Mouse (Mus musculus) brain, embryonic 14.5 days (tissue): Measurements from ENCODE around the gene Tbcc.

Experiments
- CTCF ChIP-seq: fragments of 200-500 bp; IDR thresholded peaks from 2 replicates; pipeline ENCODE4 v1.5.1; 2012; ENCODE audit warnings: inconsistent platforms, mild to moderate bottlenecking, moderate library complexity, borderline replicate concordance; ENCODE audit not compliant: insufficient read depth, insufficient read length; ENCODE audit errors: extremely low read depth
- POLR2A ChIP-seq: fragments of 200-500 bp; IDR thresholded peaks from 2 replicates; pipeline ENCODE4 v1.6.1; 2012; ENCODE audit warnings: mild to moderate bottlenecking, inconsistent platforms, borderline replicate concordance; ENCODE audit not compliant: poor library complexity, insufficient read depth, insufficient read length, severe bottlenecking; ENCODE audit errors: extremely low read depth

- TF ChIP-seq CTCF (peak; percentile 80), POLR2A (no peak)
Measured at GRCm38 (mm10) chr17:46933557-46934348, 43.3 kb downstream of the Tbcc start.
